Mouse (Mus musculus) stomach, postnatal 0 days (tissue): ENCODE results near the gene Phactr3.

ENCODE experiments used
- CTCF ChIP-seq: IDR thresholded peaks from 2 replicates; pipeline ENCODE4 v1.5.1; 2016; ENCODE audit warnings: antibody characterized with exemption, low read depth, mild to moderate bottlenecking, moderate library complexity
- EP300 ChIP-seq: optimal IDR thresholded peaks from 2 replicates; pipeline ENCODE3; 2016; ENCODE audit warnings: antibody characterized with exemption

DNA sequence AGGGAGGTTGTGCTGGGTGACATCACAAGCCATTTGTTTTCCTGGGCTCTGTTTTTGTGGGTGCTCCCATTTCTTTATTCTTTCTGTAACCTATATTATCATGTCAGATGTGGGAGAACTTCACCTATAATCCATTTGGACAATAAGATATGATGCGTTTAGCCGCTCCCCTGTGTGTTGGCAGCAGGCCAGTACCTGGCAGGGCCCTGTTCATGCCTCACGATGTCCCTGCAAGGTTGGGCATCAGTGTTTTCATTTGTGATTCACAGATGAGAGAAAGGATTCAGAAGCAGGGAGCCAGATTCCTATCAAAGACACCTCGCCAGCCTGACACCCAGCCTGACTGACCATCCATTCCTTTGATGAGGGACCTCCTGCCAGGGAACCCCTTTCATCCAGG lies 99.7 kb downstream of the Phactr3 start:
- TF ChIP-seq CTCF (no peak), EP300 (no peak)
